Mouse (Mus musculus) adrenal gland (tissue): ENCODE results near the gene Prpf31.

Experiments
- intact Hi-C: fragments of 180-260 bp; cut with DNase I; formaldehyde crosslinking; loops from one replicate; pipeline ENCODE4 v1.15.1; 2025
- microRNA-seq, 2 experiments: library from miRNA; unstranded; fragments of <30 nt; microRNA quantifications; one replicate each; pipeline ENCODE4; 2019

Gene Prpf31

DNA sequence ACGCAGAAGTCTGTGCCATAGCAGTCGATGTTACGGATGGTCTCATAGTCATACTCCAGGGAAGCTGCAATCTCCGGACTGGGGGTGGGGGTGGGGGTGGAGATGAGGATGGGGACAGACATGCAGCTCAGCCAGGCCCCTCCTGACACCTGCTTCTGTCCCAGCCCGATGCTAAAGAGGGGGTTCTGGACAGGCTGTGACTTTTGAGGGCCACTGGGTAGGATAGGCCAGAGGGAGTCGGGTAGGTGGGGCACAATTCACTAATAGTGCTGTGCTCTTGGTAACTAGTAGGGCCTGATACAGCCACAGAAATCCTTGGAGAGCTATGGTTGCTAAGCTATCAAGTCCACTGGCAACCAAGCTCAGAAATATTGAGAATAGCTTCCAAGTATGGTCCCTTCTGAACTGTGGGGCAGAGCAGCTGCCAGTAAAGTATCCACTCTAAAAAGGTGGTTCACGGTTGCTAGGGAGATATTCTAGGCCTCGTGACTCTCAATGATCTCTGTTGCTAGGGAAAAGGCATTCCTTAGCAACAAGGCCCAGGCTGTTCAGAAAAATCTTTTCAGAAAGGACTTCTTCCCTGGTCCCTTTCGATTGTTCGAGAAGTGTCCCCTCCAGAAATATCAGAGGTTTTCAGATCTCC lies 54.2 kb downstream of the Prpf31 start:
- intact Hi-C loops, result no loop called here

DNA sequence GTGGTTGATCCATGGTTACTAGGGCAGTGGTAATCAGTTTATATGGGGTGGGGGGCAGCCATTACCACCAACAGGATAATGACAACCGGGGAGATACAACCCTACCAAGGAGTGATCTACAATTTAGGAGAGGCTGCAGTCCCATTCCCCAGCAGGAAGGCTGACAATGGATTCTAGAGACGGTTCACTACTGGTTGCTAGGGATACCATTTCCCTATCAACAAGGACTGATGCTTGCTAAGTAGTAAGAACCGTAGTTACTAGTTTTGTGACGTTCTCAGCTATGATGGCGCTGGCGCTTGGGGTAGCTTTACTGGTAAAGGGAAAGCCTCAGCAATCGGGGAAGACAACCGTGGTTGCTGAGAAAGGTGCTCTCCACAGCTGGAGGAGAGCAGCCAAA lies 54.9 kb downstream of the Prpf31 start:
- intact Hi-C loops, result no loop called here

DNA sequence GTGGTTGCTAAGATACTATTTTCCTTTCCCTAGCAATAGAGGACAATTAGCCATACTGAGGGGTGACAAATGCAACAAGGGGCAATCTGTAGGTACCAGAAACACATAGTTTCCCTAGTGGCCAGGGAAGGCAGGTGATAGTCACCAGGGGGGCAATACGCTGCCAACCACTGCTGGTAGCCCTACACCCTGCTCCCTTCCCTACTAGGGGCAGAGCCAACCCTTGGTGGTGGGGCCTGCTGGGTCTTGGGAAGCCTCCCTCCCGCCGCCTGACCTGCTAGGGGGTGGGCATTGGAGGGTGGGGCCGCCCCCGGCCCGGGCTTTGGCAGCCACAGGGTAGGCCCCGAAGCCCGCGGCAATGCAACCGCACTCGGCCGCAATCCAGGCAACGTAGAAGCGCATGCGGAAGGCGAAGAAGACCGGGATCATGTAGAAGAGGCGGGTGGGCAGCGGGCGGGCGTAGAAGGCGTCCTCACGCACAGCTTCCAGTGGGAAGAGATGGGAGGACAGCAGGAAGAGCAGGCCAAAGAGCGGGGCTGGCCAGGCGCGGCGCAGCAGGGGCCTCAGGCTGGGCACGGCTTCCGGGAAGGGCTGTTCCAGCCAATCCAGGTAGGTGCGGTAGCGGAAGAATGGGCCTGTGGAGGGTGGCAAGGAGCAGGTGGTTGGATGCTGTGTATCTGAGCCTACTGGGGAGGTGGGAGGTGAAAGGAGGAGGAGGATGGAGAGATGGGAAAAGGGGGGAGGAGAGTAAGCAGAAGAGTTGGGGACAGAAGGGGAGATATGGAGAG lies 55.8 kb downstream of the Prpf31 start:
- intact Hi-C loops, result no loop called here

DNA sequence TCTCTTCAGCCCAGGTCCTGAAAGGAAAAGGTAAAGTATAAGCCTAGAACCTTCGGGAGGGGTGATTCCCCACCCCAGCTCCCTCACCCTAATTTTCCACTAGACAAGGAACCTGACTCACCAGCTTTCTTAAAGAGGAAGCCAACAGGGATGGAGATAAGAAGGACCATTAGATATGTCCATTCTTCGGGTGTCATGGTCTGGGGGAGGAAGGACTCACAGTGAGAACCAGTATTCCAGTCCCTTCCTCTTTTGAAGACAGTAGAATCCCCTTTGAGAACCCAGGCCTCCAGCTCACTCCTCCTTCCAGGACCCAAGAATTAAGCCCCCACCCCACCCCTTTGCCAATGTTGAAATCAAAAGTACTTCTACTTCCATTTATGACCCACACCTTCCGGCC lies 62.1 kb downstream of the Prpf31 start:
- intact Hi-C loops, result no loop called here

Small RNA genes lying within 50 kb of the gene (microRNA-seq; reads per million reads assigned to microRNA genes)
- gene Gm25100 (0 reads per million in 2 experiments), gene Mir3572 (2.1 to 3.0 reads per million in 2 experiments)
